Mouse (Mus musculus) erythroblast, adult 5-6 weeks (primary cell): ENCODE results near the gene Ankrd6. TPM values are rescaled to one million over a fixed set of nuclear protein-coding genes. Genes with fewer than 3 reads are reported as not detected.
A peak's percentile ranks its signal among the peaks of the same experiment; 100 is the strongest.

Source experiments
- ATAC-seq: replicated peaks from 2 replicates; pipeline ENCODE4 v1.8.0; 2016; ENCODE audit warnings: moderate number of reproducible peaks, mild to moderate bottlenecking, moderate TSS enrichment, inconsistent platforms; ENCODE audit not compliant: poor library complexity, low FRiP score, severe bottlenecking
- total RNA-seq, 2 experiments: library from RNA; stranded (forward) in 1 of 2; stranded (reverse) in 1 of 2; fragments of 150-400 nt in 1 of 2; fragments of 200-764, 138-1000 nt in 1 of 2; gene quantifications; 2 replicates each; pipeline versions ENCODE4 v1.2.3 to v1.2.4; 2015 to 2017; ENCODE audit warnings: low replicate concordance in 2 of 2

Ankrd6 gene
- total RNA-seq, 2 experiments from 2014 or later, result 0.77 TPM

DNA sequence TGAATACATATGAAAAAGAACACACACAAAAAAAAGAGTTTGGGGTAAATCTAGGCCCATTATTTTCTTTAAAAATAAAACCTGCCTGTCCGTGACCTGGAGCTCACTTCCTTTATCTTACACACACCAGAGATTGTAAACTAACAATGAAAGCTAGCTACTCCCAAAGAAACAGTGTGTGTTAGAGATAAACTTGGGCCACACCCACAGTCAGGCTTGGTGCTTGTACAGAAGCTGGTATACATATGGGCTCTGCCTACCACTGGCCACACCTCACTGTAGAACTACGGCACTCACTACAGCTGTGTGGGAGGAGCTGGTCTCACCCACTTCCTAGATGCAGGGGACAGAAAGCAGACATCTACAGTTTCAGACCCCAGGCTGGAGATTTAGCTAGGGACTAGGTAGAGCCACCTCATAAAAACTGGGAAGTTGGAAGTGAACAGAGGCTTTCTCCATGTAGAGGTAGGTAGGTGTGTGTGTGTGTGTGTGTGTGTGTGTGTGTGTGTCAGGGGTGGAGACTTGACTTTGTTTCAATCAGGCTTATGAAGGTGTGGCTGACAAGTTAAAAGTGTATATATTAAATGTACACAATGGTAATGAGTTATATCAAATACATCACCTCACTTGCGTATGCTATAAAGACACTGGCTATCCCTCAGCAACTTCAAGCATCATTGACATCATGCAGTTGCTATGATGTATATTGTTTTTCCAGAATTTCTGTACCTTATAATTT, 41.2 kb downstream of the Ankrd6 start:
- peak; percentile 93 for ATAC-seq

DNA sequence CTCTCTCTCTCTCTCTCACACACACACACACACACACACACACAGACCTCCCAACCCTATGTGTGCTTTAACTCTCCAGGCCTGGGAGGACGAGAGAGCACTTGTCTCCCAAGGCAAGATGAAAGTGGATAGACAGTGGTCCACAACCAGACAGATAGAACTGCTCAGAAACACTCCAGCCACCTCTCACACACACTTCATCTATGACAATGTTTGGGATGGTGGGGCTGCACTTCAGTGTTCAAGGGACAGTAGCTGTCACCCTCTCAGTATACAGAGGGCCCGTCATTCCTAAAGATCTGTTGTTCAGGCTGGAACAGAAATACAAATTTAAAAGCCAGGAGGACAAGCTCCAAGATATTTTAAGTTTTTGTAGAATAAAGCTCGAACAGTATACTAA, 43.0 kb downstream of the Ankrd6 start:
- ATAC-seq, result no peak

DNA sequence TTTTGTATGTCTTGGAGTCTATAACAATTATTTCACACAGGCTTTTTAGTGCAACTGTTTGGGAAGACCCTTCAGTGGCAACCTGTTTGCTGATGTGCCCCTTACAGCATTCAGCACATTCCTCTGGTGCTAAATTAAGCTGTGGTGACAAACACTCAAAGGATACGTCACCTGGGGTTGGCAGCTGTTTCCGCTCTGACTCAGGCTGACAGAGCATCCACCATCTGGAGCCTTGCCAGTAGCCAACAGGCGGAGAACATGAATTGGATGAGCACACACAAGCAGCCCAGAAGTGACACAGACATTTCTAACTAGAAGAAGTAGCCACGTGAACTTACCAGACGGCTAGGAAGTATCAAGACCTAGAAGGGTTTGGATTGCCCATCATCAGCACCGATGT, 44.0 kb downstream of the Ankrd6 start:
- ATAC-seq, result peak; percentile 72

DNA sequence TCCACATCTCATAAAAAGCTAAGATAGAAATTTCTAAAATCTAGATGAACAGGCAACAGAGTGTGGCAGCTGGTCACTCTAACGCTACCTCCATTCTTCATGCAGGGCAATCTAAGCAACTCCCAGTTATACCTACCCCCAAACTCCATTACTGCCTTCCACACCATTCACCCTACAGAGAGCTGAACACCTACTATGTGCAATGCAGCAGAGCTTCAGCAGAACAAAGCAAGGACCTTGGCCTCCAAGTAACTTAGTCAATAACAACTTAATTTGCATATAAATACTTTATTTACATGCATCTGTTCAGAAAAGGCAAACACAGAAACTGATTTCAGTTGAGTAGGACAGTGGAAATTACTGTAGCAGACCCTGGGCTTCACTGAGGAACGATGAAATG, 44.7 kb downstream of the Ankrd6 start:
- ATAC-seq, result no peak

DNA sequence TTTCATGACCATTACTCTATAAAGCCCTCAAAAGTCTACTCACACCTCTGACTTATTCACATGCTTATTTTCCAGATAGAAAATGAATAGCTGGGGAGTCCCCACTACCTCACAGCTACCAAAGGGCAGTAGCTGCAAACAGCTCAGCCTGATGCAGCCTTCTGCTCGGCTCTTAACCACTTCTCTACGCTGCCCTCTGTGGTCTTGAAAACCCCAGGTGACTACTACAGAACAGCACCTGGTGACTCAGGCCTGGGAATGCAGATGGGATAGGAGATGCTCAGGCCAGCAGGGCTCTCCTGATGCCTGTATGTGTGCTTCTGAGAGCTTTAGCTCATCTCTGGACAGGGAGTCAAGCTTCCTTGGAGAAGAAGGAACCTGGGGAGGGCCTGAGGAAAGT, 45.3 kb downstream of the Ankrd6 start:
- ATAC-seq, result no peak

DNA sequence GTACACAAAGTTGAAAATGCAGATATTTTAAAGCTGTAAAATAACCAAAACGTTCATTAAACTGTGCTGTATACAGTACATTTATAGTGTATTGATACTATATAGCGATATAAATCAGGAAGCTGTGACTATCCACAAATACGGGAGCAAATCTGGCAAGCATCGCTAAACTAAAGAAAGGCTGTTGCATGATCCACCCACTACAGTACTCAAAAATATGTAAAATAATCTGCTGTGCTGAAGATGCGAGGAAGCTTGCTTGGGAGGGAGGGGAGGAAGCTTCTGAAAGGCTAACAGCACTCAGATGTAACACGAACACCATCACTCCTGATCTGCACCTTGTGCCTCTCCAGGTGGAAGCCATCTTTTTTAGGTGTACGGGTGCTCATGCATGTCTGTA, 46.8 kb downstream of the Ankrd6 start:
- no peak for ATAC-seq

DNA sequence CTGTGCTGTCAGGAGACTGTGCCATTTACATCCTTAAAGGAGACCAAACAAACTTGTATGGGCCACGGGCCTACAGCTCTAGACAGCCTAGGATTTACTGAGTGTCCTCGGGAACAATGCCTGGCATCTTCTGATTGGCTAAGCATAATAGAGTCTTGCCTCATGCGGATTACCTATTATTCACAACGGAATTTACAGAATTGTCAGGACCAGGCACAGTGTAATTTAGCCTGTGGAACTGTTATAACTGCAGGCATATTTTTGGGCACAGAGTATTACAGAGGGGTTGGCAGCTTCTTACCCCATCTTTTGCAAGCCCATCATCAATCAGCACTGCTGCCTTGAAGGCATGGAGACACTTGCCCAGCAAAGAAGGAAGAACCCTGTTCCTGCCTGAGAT, 51.6 kb downstream of the Ankrd6 start:
- ATAC-seq, result no peak

DNA sequence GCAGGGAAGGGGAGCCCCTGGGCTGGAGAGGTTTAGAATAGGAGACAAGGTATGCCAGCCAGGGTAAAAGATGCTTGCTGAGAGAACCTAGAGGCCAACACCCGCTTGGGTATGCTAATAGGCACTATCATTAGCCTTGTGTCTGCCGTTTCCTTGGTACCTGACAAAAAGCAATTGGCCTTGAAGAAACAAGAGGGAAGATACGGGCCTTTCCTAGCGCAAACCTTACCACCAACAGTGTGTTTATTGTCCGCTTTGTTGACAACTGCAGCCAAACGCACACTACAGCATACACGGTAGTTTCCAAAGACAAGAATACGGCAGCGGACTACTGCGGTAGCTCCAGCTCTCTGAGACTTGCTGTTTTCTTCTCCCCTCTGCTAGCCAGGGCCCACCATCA, 59.3 kb downstream of the Ankrd6 start:
- no peak for ATAC-seq

DNA sequence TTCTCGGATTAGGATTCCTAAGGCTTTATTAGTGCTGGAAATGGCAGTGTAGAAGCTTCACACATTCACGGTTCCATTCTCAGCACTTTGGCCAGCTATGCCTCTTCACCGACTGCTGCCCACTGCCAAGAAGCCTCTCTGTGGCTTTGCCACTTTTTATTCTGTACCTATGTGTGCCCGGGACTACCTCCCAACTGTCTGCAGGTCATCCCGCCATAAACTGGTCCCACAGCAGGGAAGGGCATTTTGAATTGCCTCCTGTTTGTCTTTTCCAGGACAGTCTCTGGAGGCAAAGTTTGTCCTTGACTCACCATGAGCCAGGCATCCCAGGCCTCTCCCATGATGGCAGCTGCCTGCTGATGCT, 59.9 kb downstream of the Ankrd6 start:
- ATAC-seq, result no peak

DNA sequence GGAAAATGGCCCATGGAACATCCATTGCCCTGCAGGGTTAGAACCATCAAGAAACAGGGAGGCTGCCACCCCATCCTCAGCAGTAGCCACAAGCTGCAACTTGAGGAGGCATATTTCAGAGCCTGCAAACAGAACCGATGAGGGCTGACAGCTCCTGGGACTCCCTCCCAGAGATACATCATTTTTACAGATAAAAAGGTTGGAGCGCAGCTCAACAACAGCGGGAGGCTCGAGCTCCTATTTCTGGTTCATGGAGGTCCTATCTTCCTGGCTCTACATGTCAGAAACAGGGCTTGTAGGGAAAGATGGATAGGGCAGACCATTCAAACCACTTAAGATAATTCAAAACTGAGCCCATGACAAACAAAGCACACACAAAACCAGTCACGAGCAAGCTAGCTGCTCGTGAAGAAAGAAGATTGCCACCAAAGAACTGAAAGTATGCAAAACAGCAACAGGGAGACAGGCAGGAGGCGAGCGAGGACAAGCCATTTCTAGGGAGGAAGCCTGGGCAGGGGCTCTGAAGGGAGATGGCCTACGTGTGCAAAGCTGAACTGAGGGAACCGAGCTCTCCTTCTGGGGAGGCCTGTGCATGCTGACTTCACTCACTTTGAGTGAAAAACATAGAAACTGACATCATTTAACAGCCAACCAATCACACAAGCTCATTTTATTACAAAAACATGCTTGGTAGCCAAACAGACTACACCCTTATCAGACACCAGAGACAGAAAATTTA, 60.5 kb downstream of the Ankrd6 start:
- no peak for ATAC-seq

DNA sequence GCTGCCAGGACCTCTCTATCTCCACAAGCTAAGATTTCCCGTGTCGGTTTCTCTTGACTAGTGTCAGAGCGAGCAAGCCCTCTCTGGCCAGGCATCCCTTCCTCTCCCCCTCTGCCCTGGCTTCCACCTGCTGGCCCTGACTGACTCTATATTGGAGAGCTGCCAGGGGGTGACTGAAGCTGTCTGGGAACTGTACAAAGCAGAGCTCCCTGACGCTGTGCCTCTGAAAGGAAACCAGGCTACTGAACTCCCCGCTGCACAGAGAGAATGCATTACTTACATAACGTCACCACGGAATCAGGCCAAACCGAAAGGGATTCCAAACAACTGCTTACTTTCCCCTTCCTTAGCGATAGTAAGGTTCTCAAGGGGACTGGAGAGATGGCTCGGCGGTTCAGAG, 61.4 kb downstream of the Ankrd6 start:
- no peak for ATAC-seq

DNA sequence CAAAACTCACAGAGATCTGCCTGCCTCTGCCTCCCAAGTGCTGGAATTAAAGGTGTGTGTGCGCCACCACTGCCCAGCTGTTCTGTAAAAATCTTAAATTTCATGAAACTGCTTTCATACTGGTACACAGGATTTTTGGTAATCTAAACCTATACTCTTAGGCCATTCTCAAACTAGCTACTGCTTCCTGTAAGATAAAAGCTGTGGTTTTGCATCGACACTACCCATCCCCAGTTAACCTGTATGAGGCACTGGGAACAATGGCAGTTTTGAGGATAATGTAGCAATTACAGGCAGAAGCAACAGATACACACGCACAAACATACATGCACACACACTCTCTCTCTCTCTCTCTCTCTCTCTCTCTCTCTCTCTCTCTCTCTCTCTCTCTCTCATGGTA, 64.2 kb downstream of the Ankrd6 start:
- ATAC-seq, result no peak

DNA sequence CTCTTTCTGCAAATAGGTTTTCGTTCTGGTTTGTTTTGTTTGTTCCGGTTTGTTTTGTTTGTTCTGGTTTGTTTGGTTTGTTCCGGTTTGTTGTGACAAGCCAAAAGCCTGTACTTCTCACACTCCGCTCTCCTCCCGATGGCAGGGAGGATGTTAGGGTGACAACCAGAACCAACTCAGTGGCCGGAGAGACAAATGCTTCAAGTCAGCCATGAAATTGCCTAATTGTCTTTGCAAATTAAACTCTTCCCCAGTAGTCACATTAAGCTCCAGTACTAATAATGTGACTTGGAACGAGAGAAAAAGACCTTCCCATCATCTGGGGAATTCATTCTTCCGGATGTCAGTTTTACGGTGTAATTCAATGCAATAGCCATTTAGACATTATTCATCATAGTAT, 66.0 kb downstream of the Ankrd6 start:
- ATAC-seq, result no peak

DNA sequence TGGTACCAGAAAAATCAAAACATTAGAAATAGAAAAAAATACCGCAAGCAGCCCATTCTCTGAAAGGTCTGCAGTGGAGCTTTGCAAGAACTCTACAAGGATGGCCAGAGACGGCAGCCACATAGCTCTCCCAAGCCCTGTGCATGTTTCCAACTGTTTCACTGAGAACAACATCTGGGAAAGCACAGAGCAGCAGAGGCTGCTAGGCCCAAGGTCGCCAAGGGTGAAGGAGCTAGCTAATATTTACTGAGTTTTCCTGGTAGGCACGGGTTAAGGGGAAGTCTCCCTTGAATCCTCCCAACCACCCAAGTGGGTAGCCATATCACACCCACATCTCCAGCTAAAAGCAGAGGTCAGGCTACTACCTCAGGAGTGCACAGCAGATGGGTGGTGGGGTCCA, 69.6 kb downstream of the Ankrd6 start:
- ATAC-seq, result no peak

DNA sequence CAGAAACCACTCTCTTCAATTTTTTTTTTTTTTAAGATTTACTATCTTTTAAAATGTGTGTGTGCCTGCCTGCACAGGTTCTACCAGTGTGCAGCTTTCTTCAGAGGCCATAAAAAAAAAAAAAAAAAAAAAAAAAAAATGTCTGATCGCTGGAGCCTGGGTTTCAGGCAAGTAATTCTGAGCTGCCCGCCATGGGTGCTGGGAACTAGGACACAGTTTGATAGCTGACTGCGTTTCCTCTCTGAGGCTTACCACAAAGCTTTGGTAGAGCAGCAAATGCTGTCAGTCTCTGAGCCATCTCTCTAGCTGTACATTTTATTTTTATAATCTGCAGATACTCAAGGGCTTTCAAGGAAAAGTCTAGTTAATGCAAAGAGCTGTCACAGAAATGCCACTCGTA, 76.0 kb downstream of the Ankrd6 start:
- ATAC-seq, result no peak

DNA sequence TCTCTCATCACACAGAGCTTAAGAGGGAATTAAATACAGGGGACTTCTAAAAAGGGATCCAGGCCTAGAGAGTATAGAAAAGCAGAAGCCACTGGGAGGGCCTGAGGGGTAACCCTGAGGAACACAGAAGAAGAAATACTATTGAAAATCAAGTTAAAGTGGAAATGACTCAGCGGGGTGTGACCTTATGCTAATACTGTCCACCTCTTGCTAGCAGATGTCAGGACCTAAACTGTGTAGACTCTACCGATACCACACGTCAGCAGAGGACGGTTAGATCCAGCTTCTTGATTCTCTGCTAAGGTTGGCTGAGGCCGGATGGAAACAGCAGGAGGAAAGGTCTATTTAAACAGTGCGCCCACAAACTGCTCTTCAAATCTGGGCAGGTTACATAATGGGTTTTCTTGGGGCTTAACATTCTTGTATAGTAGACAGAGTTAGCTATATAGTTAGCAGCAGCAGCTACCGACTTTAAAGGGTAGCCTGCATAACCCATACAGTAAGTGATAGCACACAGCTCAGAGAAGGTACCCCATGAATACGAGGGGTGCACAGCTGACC, 78.4 kb downstream of the Ankrd6 start:
- no peak for ATAC-seq

DNA sequence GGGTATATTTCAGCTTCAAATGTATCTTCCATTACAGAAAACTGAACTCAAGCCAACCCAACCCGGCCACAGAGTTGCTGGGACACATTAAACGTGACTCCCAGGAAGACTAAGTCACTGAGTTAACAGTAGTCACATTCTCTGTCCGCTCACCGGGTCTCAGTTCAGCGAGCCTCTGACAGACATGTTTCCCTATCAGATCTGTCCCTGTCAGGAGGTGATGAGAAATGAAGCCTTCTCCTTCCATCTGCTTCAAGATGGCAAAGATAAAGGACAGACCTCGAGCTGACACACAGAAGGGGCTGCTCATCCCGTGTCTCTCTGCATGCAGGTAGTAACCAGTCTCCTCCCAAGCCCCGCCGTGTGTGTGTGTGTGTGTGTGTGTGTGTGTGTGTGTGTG, 81.3 kb downstream of the Ankrd6 start:
- ATAC-seq, result peak; percentile 41; the same call in 1 of the 2 replicates

DNA sequence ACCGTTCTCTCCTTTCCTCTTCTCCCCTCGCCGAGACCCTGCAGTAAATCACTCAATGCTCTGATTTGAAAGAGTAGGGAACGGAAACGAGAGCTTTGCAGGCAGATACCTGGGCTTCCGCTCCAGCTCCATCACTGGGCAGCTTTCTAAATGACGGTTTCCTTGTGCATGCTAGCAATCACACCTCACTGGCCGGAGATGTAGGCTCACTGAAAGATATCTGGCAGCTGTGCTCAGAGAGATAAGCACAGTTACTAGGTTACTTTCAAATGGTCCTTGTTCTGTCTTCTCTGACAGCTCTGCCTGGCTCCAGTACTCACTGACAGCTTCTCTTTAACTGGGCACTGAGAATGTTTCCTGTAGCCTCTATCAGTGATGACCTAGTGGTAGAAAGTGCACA, 81.8 kb downstream of the Ankrd6 start:
- peak; percentile 56 for ATAC-seq

DNA sequence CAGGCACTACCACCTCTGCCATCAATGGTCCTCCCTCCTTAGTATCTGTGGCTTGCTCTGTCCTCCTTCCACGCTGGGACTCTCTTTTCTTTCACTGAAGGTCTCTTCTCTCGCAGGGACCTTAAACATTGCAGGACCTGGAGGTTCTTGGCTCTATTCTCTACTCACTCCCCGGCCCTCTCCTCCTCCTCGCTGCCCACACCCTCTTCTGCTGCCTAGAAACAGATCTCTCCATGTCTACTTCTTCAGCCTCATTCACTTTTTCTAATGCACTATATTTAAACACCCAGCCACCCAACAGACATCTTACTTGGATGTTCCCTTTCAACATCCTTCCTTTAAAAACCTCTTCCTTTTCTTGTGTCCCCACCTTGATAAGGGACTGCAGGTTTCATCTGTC, 82.2 kb downstream of the Ankrd6 start:
- ATAC-seq, result no peak

DNA sequence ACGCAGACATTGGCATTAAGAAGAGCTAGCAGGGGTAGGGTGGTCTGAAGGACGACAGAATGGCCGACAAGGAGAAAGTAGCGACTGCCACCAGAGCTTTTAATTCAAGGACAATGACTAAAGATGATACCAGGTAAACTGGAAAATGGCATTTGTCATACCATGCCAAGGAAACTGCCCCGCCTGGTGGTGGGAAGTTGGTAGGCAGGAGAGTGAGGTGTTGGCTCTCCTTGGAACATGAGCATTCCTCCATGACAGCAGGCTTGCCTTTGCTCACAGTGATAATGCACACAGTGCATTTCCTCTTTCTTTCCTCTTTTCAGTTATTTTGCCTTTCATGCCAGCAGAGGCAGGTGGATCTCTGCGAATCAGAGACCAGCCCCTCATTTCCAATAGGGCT, 83.2 kb downstream of the Ankrd6 start:
- ATAC-seq, result no peak

DNA sequence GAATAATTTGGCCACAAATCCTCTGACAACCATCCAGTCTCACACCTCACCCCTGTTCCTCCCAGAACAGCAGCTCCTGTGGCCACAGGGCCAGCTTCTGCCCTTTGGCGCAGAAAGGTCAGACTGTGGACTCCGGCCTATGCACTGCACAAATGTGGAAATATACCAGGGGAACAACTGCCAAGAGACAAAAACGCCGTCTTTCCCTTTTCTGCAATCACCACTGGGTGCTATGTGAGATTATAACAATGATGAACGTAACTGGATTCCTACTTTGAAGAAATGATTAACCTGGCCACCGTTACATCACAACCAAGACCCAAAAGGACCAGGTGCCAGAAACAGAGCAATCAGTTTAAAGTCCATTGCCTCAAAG, 85.8 kb downstream of the Ankrd6 start:
- ATAC-seq, result no peak
